Mouse (Mus musculus) cerebellum, postnatal 36 days (tissue): ENCODE measurements at regions not wholly inside any gene's neighbourhood (a gene's known extent, or its start where the extent isn't known, plus 50 kb on each side); places are given as distances from the start of the nearest gene placed in this dataset.

Experiments used
- DNase-seq, 2 experiments: peaks; one replicate each; pipeline ENCODE4 v3.0.0; 2021 to 2022; ENCODE audit warnings: mixed read lengths in 2 of 2

DNA sequence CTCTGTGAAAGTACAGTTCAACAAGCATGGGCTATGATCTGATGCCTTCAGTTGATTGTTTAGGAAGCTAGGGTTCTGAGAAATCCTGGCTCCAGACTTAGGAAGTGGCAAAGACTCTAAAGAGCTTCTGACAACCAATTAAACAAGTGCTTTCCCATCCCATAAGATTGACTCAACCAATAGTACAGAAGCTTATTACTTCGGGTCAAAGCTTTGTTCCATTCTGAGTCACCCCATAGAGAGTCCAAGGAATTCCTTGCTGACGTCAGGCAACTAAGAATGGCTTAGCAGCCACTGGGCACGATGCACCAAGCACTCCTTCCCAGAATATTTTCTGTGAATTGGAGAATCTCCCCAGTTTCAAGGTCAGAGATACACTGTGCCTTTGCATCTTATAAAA lies 59.0 kb upstream of the Ntm start:
- DNase-seq, result no peak

DNA sequence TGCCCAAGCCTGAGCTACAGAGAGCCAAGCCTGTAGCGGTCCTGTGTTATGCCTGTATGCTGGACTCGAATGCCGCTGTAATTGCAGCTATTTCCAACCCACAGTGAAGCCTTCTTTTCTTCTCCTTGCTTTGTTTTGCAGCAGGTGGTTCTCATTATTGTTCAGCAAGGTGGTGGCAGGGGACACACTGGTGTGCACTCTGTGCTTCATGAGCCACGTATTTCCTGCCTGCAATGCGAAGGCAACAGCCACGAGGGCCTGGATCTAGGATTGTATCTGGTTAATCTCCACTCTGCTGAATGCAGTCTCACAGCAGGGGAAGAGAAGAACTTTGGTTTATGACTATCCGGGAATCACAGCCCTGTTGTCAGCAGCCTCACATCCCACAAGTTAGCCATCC lies 62.3 kb upstream of the Ntm start:
- no peak for DNase-seq

GRCm38 (mm10) chr9:30026939-30027338 lies 64.0 kb upstream of the Ntm start:
- DNase-seq, result no peak

GRCm38 (mm10) chr9:30040396-30040795 lies 77.5 kb upstream of the Ntm start:
- no peak for DNase-seq

GRCm38 (mm10) chr9:30064551-30064950 lies 101.6 kb upstream of the Ntm start:
- DNase-seq, result no peak

GRCm38 (mm10) chr9:30067980-30068379 lies 105.0 kb upstream of the Ntm start:
- DNase-seq, result no peak

- no peak for DNase-seq
These were observed 112.3 kb upstream of the Ntm start for GRCm38 (mm10) chr9:30075233-30075632.

DNA sequence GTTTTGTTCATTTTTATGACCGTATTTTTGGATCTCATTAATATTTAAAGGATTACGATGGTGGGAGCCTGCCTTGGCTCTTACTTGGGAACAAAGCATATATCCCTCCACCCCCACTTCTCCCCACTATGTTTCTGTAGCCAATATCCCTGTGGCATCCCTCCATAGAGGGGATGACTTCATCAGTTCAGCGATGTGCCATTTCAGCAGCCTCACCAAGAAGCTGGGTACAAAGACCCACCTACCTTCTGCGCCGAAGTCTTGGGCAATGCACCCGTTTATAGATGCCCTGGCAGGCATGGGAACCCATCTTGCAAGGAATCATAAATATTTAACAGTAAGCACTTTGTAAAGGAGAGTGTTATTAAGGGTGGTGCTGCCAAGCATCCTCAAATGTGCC lies 113.1 kb upstream of the Ntm start:
- DNase-seq, result no peak

GRCm38 (mm10) chr9:30076482-30076881 lies 113.5 kb upstream of the Ntm start:
- DNase-seq, result no peak

- no peak for DNase-seq
These were observed 139.0 kb upstream of the Ntm start for GRCm38 (mm10) chr9:30101942-30102341.

DNA sequence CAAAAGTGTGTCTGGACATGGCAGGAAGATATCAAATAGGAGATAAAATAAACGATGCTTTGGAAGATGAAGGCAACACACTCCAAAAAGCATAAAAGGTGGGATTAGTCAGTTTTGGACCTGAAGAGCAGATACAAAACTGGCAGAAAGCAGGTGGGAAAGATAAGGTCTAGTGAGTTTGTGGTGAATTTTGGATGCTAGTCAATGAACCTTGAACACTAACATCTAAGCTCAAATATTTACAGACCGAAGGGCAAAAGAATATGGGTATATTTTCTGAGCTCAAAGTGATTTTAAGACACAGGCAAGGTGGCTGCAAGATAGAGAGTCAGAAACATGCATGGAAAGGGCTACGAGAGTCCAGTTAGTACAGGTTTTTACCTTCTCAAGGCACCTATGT lies 159.4 kb upstream of the Ntm start:
- no peak for DNase-seq

- DNase-seq, result no peak
These were observed 166.2 kb upstream of the Ntm start for GRCm38 (mm10) chr9:30129151-30129550.

DNA sequence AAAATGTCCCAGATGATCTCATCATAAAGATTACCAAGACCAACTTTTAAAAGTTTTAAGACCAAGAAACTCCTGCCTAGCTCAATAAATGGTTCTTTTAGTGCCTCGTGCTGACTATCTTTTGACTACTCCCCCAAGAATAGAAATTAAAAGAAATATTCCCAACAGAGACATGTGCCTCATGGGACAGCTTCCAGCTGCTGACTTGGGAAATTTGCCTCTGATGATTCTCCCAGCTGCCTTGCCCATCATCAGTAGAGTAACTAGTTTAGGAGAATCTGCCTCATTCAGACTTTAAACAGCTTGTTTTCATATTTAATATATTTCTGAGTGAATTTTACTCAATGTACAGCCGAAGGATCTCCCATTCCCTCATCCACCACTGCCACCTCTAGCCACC lies 168.7 kb upstream of the Ntm start:
- DNase-seq, result no peak

GRCm38 (mm10) chr9:30134303-30134702 lies 171.4 kb upstream of the Ntm start:
- no peak for DNase-seq

GRCm38 (mm10) chr9:30137611-30138287 lies 174.8 kb upstream of the Ntm start:
- peak; percentile 85 to 88 for DNase-seq

DNA sequence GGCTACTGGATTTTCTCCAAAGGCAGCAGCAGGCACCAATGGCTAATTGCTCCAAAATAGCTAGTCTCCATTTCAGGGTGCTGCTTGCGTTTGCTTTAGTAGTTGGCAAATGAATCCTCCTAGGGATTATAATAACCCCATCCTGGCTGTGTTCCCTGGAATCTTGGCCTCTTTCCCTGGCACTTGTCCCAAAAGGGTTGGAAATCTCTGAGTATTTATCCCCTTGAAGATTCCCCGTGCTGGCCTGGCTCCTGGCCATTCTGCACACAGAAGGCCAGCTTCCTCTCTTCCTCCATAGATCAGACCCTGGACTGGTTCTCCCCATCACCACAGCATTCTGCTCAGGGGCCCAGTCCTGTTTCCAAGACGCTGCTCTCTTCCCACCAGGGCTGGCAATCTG lies 177.2 kb upstream of the Ntm start:
- peak; percentile 78 to 84 for DNase-seq

DNA sequence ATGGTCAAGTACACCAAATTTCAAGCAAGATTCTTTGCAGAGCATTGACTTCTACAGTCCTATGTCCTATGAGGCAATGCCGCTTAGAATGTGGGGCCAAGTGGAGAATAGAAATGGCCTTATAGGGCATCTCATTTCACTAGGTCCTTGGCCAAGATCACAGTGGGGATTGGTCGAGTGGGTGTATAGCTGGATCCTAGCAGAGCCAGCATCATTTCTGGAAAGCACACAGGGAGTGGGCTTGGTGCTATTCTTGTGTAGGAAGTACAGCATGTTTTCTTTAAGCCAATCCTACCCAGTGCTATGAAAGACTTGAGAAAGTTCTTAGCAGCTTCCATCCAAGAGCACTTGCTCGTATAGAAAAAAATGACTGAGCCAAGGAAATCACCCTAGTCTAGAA lies 178.2 kb upstream of the Ntm start:
- no peak for DNase-seq

DNA sequence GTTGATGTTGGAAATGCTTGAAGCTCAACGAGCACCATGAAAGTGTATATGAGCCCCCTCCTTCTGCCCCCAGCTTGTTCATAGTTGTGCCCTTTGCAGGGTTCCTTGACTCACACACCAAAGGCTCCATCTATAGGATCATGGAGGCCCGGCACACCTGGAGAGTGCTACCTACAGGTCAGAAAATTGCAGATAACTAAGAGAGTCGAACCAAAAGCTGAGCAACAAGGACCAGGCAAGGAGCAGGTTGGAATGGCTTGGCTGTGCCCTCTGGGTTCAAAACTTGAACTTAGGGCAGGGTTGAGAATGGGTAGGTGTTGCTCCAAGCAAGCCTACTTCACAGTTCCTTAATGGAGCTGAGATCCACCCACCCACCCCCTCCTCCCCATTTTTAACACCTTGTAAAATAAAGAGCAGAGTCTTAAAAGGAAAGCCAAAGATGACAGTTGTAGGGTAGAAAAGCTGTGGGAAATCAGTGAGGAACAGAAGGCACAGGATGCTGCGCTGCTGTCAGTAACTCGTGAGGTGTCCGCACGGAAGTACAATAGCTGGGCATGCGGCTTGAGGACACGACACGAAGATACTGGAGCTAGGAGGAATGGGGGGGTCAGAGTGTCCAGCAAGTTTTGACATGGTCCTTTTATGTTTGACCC lies 180.0 kb upstream of the Ntm start:
- DNase-seq, result no peak

- DNase-seq, result no peak
These were observed 186.8 kb upstream of the Ntm start for GRCm38 (mm10) chr9:30149481-30150468.

- no peak for DNase-seq
These were observed 188.2 kb upstream of the Ntm start for GRCm38 (mm10) chr9:30151173-30151572.

DNA sequence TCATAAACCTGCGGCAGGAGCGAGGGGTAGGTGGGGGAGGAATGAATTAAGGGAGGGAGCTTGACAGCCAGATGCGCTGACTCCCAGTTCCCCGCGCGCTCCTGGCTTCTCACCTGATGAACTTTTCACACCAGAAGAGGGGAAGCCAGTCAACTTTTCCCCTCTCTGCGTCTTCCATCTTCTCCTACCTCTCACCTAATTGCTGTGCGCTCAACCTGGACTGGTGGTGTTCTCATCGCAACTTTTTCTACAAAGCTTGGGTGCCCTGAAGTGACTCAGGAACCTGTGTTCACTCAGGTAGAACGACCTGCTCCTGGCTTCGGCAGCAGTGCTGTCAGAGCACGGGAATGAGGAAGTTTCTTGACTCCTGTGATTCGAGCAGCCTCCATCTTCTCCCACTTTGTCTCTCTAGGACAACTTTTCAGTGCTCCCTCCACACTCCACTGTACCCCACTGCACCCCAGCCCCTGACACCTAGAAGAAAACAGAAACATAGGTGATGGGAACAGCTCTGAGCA lies 203.4 kb upstream of the Ntm start:
- no peak for DNase-seq

DNA sequence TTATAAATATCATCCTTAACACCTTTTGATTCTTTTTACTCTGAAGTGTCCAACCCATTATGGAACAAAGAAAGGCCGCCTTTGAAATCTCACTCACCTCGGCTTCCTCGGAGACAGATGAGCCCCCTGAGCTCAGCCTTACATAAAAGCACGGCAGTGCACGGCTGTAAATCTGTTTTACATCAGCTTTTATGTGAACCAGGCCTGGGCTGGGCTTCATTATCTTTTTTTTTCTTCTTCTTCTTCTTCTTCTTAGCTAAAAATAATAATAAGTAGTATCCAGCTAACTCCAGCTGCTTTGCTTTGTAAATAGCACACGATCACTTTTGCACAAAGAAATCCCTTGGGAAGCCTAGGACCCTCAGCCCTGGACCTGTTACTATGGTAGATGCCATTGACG lies 204.3 kb upstream of the Ntm start:
- no peak for DNase-seq

DNA sequence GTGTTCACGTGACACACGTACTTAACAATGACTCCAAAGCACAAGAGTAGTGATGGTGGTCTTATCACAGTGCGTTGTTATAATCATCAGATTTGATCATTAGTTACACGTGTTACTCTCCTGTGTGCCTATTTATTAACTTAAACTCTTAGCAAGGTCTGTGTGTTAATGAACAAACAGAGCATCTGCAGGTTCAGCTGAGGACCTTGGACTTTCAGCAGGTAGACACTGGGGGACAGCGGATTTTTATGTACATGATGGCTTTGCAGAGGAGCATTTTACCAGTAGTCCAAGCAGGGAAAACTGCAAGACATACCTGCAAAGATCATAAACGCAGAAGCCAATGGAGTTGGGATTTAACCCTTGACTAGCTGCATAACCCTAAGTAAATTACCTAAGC lies 211.7 kb upstream of the Ntm start:
- DNase-seq, result no peak
